Mouse (Mus musculus) MEL (cell line): ENCODE data around the gene Srrm3. TPM values are rescaled to one million over a fixed set of nuclear protein-coding genes. Genes with fewer than 3 reads are reported as not detected.

Source experiments
- DNase-seq: peaks from one replicate; pipeline ENCODE4 v3.0.0; 2011; ENCODE audit warnings: low read depth, low spot score
- H3K27ac ChIP-seq: 2 replicates; pipeline ENCODE4 v1.5.1; 2012; ENCODE audit warnings: low read depth, mild to moderate bottlenecking, control low read depth, low read length, moderate library complexity; ENCODE audit not compliant: control insufficient read depth
- H3K27me3 ChIP-seq, 2 experiments: fragments of 150-350 bp in 1 of 2; sonication (generic) in 1 of 2; 2 replicates each; pipeline ENCODE4 v1.6.1; 2012; ENCODE audit warnings: low read length in 2 of 2, mild to moderate bottlenecking in 2 of 2, improper control_type of control experiment in 1 of 2, moderate library complexity in 1 of 2; ENCODE audit not compliant: insufficient read depth in 2 of 2, control insufficient read depth in 1 of 2
- H3K36me3 ChIP-seq, 2 experiments: 2 replicates each; pipeline ENCODE4 v1.6.1; 2012 to 2014; ENCODE audit warnings: low read length in 2 of 2, improper control_type of control experiment in 1 of 2, inconsistent platforms in 1 of 2, mild to moderate bottlenecking in 1 of 2; ENCODE audit not compliant: insufficient read depth in 2 of 2, control insufficient read depth in 1 of 2
- H3K4me1 ChIP-seq, 2 experiments: fragments of 150-350 bp in 1 of 2; sonication (generic) in 1 of 2; 2 replicates each; pipeline ENCODE4 v1.6.1; 2012; ENCODE audit warnings: low read length in 2 of 2, improper control_type of control experiment in 1 of 2, mild to moderate bottlenecking in 1 of 2; ENCODE audit not compliant: insufficient read depth in 2 of 2, control insufficient read depth in 1 of 2
- H3K4me3 ChIP-seq, 2 experiments: fragments of 150-350 bp in 1 of 2; sonication (generic) in 1 of 2; 2 replicates each; pipeline ENCODE4 v1.5.1; 2012; ENCODE audit warnings: low read depth in 2 of 2, low read length in 2 of 2, mild to moderate bottlenecking in 2 of 2, moderate library complexity in 2 of 2, control low read depth in 1 of 2, improper control_type of control experiment in 1 of 2; ENCODE audit not compliant: control insufficient read depth in 1 of 2, insufficient read depth in 1 of 2
- H3K79me2 ChIP-seq: 2 replicates; pipeline ENCODE4 v1.6.1; 2012; ENCODE audit warnings: mild to moderate bottlenecking, low read length, moderate library complexity; ENCODE audit not compliant: control insufficient read depth, poor library complexity, insufficient read depth
- H3K9ac ChIP-seq: 2 replicates; pipeline ENCODE4 v1.6.1; 2012; ENCODE audit warnings: low read depth, mild to moderate bottlenecking, control low read depth, low read length, moderate library complexity; ENCODE audit not compliant: control insufficient read depth, poor library complexity, severe bottlenecking
- H3K9me3 ChIP-seq: fragments of 150-350 bp; sonication (generic); replicated peaks from 2 replicates; pipeline ENCODE4 v1.6.1; 2012; ENCODE audit warnings: mild to moderate bottlenecking, low read length, improper control_type of control experiment, moderate library complexity; ENCODE audit not compliant: insufficient read depth
- CHD1 ChIP-seq: IDR thresholded peaks from 2 replicates; pipeline ENCODE4 v1.6.1; 2012; ENCODE audit warnings: low read depth, mild to moderate bottlenecking, inconsistent platforms, low read length, improper control_type of control experiment
- E2F4 ChIP-seq: IDR thresholded peaks from 2 replicates; pipeline ENCODE4 v1.6.1; 2011; ENCODE audit warnings: low read depth, low read length, improper control_type of control experiment, borderline replicate concordance
- EP300 ChIP-seq, 2 experiments: IDR thresholded peaks; 2 replicates each; pipeline ENCODE4 v1.6.1; 2011; ENCODE audit warnings: improper control_type of control experiment in 2 of 2, low read length in 2 of 2, low read depth in 1 of 2, mild to moderate bottlenecking in 1 of 2
- ETS1 ChIP-seq: IDR thresholded peaks from 2 replicates; pipeline ENCODE4 v1.6.1; 2012; ENCODE audit warnings: low read depth, mild to moderate bottlenecking, inconsistent platforms, low read length, improper control_type of control experiment, moderate library complexity
- GABPA ChIP-seq: IDR thresholded peaks from 2 replicates; pipeline ENCODE4 v1.6.1; 2012; ENCODE audit warnings: low read depth, mild to moderate bottlenecking, inconsistent platforms, low read length, improper control_type of control experiment, moderate library complexity
- GATA1 ChIP-seq: IDR thresholded peaks from 2 replicates; pipeline ENCODE4 v1.6.1; 2011; ENCODE audit warnings: low read depth, low read length, improper control_type of control experiment
- KAT2A ChIP-seq: conservative IDR thresholded peaks from 2 replicates; pipeline ENCODE4 v1.6.1; 2012; ENCODE audit warnings: low read depth, low read length, improper control_type of control experiment, inconsistent platforms
- MAX ChIP-seq: IDR thresholded peaks from 2 replicates; pipeline ENCODE4 v1.6.1; 2011; ENCODE audit warnings: low read length, improper control_type of control experiment
- MAZ ChIP-seq: IDR thresholded peaks from 2 replicates; pipeline ENCODE4 v1.6.1; 2012; ENCODE audit warnings: low read depth, mild to moderate bottlenecking, inconsistent platforms, low read length, improper control_type of control experiment
- MXI1 ChIP-seq: IDR thresholded peaks from 2 replicates; pipeline ENCODE4 v1.6.1; 2011; ENCODE audit warnings: mild to moderate bottlenecking, low read depth, low read length, improper control_type of control experiment
- MYB ChIP-seq: IDR thresholded peaks from 2 replicates; pipeline ENCODE4 v1.6.1; 2011; ENCODE audit warnings: mild to moderate bottlenecking, low read depth, low read length, improper control_type of control experiment
- MYC ChIP-seq: IDR thresholded peaks from 2 replicates; pipeline ENCODE4 v1.6.1; 2011; ENCODE audit warnings: low read depth, mild to moderate bottlenecking, low read length, improper control_type of control experiment, moderate library complexity
- POLR2AphosphoS2 ChIP-seq: IDR thresholded peaks from 2 replicates; pipeline ENCODE4 v1.6.1; 2011; ENCODE audit warnings: low read length, improper control_type of control experiment
- POLR2AphosphoS5 ChIP-seq: IDR thresholded peaks from 2 replicates; pipeline ENCODE4 v1.6.1; 2012; ENCODE audit warnings: low read depth, borderline replicate concordance, mild to moderate bottlenecking, inconsistent platforms, low read length, moderate library complexity, mixed read lengths
- RCOR1 ChIP-seq: IDR thresholded peaks from 2 replicates; pipeline ENCODE4 v1.6.1; 2012; ENCODE audit warnings: low read depth, mild to moderate bottlenecking, inconsistent platforms, low read length, improper control_type of control experiment
- TAL1 ChIP-seq: IDR thresholded peaks from 2 replicates; pipeline ENCODE4 v1.6.1; 2012; ENCODE audit warnings: mild to moderate bottlenecking, inconsistent platforms, low read length, moderate library complexity, mixed read lengths
- TCF12 ChIP-seq: IDR thresholded peaks from 2 replicates; pipeline ENCODE4 v1.6.1; 2014; ENCODE audit warnings: low read depth, mild to moderate bottlenecking, inconsistent platforms, low read length, improper control_type of control experiment, moderate library complexity
- UBTF ChIP-seq: IDR thresholded peaks from 2 replicates; pipeline ENCODE4 v1.6.1; 2012; ENCODE audit warnings: low read depth, mild to moderate bottlenecking, inconsistent platforms, low read length, improper control_type of control experiment, moderate library complexity, borderline replicate concordance; ENCODE audit not compliant: insufficient read depth
- USF1 ChIP-seq: IDR thresholded peaks from 2 replicates; pipeline ENCODE4 v1.6.1; 2014; ENCODE audit warnings: low read depth, mild to moderate bottlenecking, inconsistent platforms, low read length, improper control_type of control experiment, moderate library complexity
- ZC3H11A ChIP-seq: IDR thresholded peaks from 2 replicates; pipeline ENCODE4 v1.6.1; 2012; ENCODE audit warnings: low read depth, mild to moderate bottlenecking, inconsistent platforms, low read length, improper control_type of control experiment
- ZKSCAN1 ChIP-seq: IDR thresholded peaks from 2 replicates; pipeline ENCODE4 v1.6.1; 2012; ENCODE audit warnings: low read depth, mild to moderate bottlenecking, inconsistent platforms, low read length, improper control_type of control experiment, moderate library complexity
- polyA plus RNA-seq, 2 experiments: library from polyadenylated mRNA; stranded (reverse) in 1 of 2; unstranded in 1 of 2; fragments of >175 nt in 1 of 2; fragments of >200 nt in 1 of 2; gene quantifications; 2 replicates each; pipeline versions ENCODE4 v1.2.1 to v1.2.4; 2012; ENCODE audit warnings: low replicate concordance in 2 of 2, low read depth in 1 of 2; ENCODE audit not compliant: insufficient read length in 2 of 2, insufficient read depth in 1 of 2, missing spikeins in 1 of 2
- total RNA-seq: library from RNA; depleted of rRNA; stranded (reverse); fragments of 300-350 nt; gene quantifications from 2 replicates; pipeline ENCODE4 v1.2.3, GENCODE M21; 2012

Gene Srrm3
- total and polyA plus RNA-seq, 3 experiments = not detected

DNA sequence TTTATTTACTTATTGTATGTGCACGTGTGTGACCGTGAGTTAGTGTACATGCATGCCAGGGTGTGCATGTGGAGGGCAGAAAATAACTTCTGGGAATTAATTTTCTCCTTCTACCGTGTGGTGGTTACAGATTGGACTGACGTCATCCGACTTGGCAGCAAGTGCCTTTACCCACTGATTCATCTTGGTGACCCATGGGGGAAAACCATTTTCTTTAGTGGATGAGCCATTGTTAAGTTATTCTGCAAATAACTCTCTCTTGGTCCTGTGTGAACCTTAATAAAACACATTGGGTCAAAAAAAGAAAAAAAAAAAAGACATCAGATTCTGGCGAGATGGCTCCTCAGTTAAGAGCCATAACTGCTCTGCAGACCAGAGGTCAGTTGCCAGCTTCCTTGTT, 35.0 kb downstream of the Srrm3 start:
- Histone ChIP-seq H3K79me2 (no peaks in the 10 kb centered on the region), H3K36me3 (no peaks in the 10 kb centered on the region), H3K9me3 (no peaks in the 10 kb centered on the region), H3K9ac (no peak overlapping the region), H3K27me3 (peaks cover 0 to 2% of the 10 kb centered on the region in 2 experiments; a peak in 1 of 4 replicates), H3K27ac (no peak overlapping the region), H3K4me3 (no peak overlapping the region), H3K4me1 (no peaks in the 10 kb centered on the region)
- TF ChIP-seq RCOR1 (no peak), ZKSCAN1 (no peak), POLR2AphosphoS5 (no peak), TAL1 (no peak), TCF12 (no peak), MYB (no peak), EP300 (IDR thresholded peaks at IDR 0.05; ENCODE audit: low read depth in 1 of 2, low read length in 2 of 2) (no peak), USF1 (no peak), MAX (no peak), CHD1 (no peak)
- DNase-seq = no peak

DNA sequence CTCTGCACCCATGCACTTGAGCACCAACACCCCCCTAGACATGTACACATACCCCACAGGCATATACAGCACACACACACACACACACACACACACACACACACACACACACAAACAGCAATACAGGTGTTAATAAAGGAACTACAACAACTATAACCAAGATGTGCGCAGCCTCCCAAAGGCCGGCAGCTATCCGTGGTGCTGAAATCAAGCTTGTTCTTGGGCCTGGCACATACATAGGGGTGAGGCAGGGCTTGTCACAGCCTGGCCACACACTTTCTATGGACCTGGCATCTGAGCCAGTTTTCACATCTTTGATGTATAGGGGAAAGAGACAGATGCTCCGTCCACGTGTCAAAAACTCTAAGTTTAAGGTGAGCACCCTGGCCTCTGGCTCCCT, 36.7 kb downstream of the Srrm3 start:
- H3K36me3 ChIP-seq = no peaks in the 10 kb centered on the region
- H3K9me3 ChIP-seq = no peaks in the 10 kb centered on the region
- H3K27ac ChIP-seq = no peak overlapping the region
- TF ChIP-seq GABPA (no peak), CHD1 (no peak), POLR2AphosphoS2 (no peak), UBTF (no peak), MXI1 (no peak), ZC3H11A (no peak), ETS1 (no peak), TCF12 (no peak), MAZ (no peak), E2F4 (no peak), POLR2AphosphoS5 (no peak), KAT2A (no peak), MYC (no peak), ZKSCAN1 (no peak), GATA1 (no peak)
- peak; percentile 73 for DNase-seq
- H3K79me2 ChIP-seq = no peaks in the 10 kb centered on the region
- H3K4me1 ChIP-seq = no peaks in the 10 kb centered on the region
- no peak overlapping the region for H3K4me3 ChIP-seq
- H3K27me3 ChIP-seq = peaks cover 0 to 2% of the 10 kb centered on the region in 2 experiments; a peak in 1 of 4 replicates
- no peak overlapping the region for H3K9ac ChIP-seq
